Mouse (Mus musculus) hindbrain, embryonic 16.5 days (tissue): ENCODE measurements around the gene Ttc30a1. TPM values are rescaled to one million over a fixed set of nuclear protein-coding genes. Genes with fewer than 3 reads are reported as not detected.
A peak's percentile ranks its signal among the peaks of the same experiment; 100 is the strongest.

ENCODE experiments used
- ATAC-seq: fragments of 200-750 bp; cut with Nextera tagmentation; 2 replicates; pipeline ENCODE4 v1.8.0; 2017; ENCODE audit warnings: moderate TSS enrichment, moderate library complexity
- H3K27ac ChIP-seq: fragments of 300-500 bp; sonication (generic); 2 replicates; pipeline ENCODE4 v1.5.1; 2014; ENCODE audit warnings: low read depth, mild to moderate bottlenecking, control low read depth, low read length, moderate library complexity
- H3K27me3 ChIP-seq: fragments of 300-500 bp; sonication (generic); replicated peaks from 2 replicates; pipeline ENCODE4 v1.6.1; 2014; ENCODE audit warnings: low read length; ENCODE audit not compliant: control insufficient read depth, insufficient read depth
- H3K36me3 ChIP-seq: fragments of 300-500 bp; sonication (generic); 2 replicates; pipeline ENCODE4 v1.6.1; 2014; ENCODE audit warnings: mild to moderate bottlenecking, low read length, moderate library complexity, mixed read lengths; ENCODE audit not compliant: control insufficient read depth, insufficient read depth
- H3K4me1 ChIP-seq: fragments of 300-500 bp; sonication (generic); 2 replicates; pipeline ENCODE4 v1.6.1; 2014; ENCODE audit warnings: low read depth, low read length; ENCODE audit not compliant: control insufficient read depth, insufficient read depth
- H3K4me2 ChIP-seq: fragments of 300-500 bp; sonication (generic); 2 replicates; pipeline ENCODE4 v1.6.1; 2014; ENCODE audit warnings: mild to moderate bottlenecking, low read length, control low read depth, moderate library complexity
- H3K4me3 ChIP-seq: fragments of 300-500 bp; sonication (generic); 2 replicates; pipeline ENCODE4 v1.5.1; 2014; ENCODE audit warnings: mild to moderate bottlenecking, low read length, control low read depth, moderate library complexity
- H3K9ac ChIP-seq: fragments of 300-500 bp; sonication (generic); 2 replicates; pipeline ENCODE4 v1.6.1; 2014; ENCODE audit warnings: low read depth, mild to moderate bottlenecking, control low read depth, low read length, moderate library complexity
- H3K9me3 ChIP-seq: fragments of 300-500 bp; sonication (generic); 2 replicates; pipeline ENCODE4 v1.6.1; 2014; ENCODE audit warnings: mild to moderate bottlenecking, low read length, moderate library complexity; ENCODE audit not compliant: control insufficient read depth
- WGBS: fragments of 180-500 bp; shearing (Covaris S2); extraction: QIAGEN DNeasy Blood & Tissue Kit; methylation state at CpG from one replicate; pipeline ENCODE4 v1.1.7; 2014; 5-methylcytosine and 5-hydroxymethylcytosine counted together
- polyA plus RNA-seq: library from polyadenylated mRNA; unstranded; fragments of >200 nt; fragmentation: Nextera tagmentation; extraction: Ambion mirVana; gene quantifications from 2 replicates; pipeline ENCODE4 v1.2.1, GENCODE M21; 2015

Gene Ttc30a1
- polyA plus RNA-seq, 1 experiment from 2014 or later, result 8.9 TPM

DNA sequence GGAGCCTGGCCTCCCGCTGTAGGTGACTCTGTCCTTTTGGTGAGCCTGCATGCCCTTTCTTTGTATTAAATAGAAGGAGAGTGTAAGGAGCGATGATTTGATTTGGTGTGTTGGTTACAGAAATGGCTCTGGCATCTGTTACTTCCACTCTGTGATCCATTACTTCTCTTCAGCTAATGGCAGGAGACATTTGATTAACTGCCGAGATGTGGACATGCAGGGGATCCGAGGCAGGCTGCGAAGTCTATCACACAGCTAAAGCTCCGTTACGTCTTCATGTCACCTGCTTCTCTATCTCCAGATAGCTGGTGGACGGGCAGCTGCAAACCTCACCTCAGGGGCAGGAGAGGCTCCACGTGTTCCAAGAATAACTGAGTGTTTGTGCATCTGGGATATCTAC lies 7.6 kb downstream of the Ttc30a1 start:
- WGBS, result 64% methylated on average over 9 of the region's 9 CpGs
- Histone ChIP-seq H3K4me1 (no peaks in the 10 kb centered on the region), H3K27ac (no peak overlapping the region), H3K4me2 (no peak overlapping the region), H3K27me3 (no peaks in the 10 kb centered on the region), H3K36me3 (no peaks in the 10 kb centered on the region), H3K9ac (no peak overlapping the region), H3K4me3 (no peak overlapping the region), H3K9me3 (no peaks in the 10 kb centered on the region)
- no peak for ATAC-seq

DNA sequence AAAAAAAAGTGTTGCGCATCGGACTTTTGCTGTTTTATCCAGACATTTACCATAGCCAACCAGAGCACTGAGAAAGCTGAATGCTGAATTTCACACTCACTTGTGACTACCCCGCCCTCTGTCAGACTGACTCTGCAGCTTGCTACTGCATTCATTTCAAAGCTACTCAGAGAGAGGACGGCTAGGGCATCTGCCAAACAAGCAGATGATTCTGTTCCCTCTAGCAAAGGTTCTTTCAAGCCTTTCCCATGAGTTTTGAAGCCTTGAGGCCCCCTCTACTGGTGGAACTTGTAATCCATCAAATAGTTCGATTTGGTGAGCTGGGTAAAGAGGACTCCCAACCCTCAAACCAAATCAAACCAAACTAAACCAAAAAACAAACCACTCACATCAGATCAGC lies 16.8 kb downstream of the Ttc30a1 start:
- H3K27ac ChIP-seq, result peak overlapping the region; percentile 36
- no peaks in the 10 kb centered on the region for H3K9me3 ChIP-seq
- peaks cover 13% of the 10 kb centered on the region for H3K4me1 ChIP-seq
- H3K4me3 ChIP-seq, result peak overlapping the region; percentile 19
- H3K27me3 ChIP-seq, result no peaks in the 10 kb centered on the region
- H3K36me3 ChIP-seq, result no peaks in the 10 kb centered on the region
- 18% methylated on average over 5 of the region's 5 CpGs for WGBS
- H3K4me2 ChIP-seq, result peak overlapping the region; percentile 53
- ATAC-seq, result peak; percentile 71; the same call in 1 of the 2 replicates
- H3K9ac ChIP-seq, result no peak overlapping the region

GRCm38 (mm10) chr2:75964512-75964911 lies 17.3 kb downstream of the Ttc30a1 start:
- Histone ChIP-seq H3K9ac (peak overlapping the region; percentile 22; the same call in 1 of the 2 replicates), H3K9me3 (no peaks in the 10 kb centered on the region), H3K27ac (peak overlapping the region; percentile 36), H3K4me3 (peak overlapping the region; percentile 19), H3K4me1 (peaks cover 17% of the 10 kb centered on the region), H3K27me3 (no peaks in the 10 kb centered on the region), H3K4me2 (peak overlapping the region; percentile 53), H3K36me3 (no peaks in the 10 kb centered on the region)
- 14% methylated on average over 14 of the region's 14 CpGs for WGBS
- peak; percentile 48; the same call in 1 of the 2 replicates for ATAC-seq

GRCm38 (mm10) chr2:75964051-75964450 lies 17.7 kb downstream of the Ttc30a1 start:
- H3K27ac ChIP-seq, result no peak overlapping the region
- ATAC-seq, result no peak
- H3K27me3 ChIP-seq, result no peaks in the 10 kb centered on the region
- H3K4me1 ChIP-seq, result peaks cover 21% of the 10 kb centered on the region
- H3K9ac ChIP-seq, result no peak overlapping the region
- no peaks in the 10 kb centered on the region for H3K36me3 ChIP-seq
- H3K4me3 ChIP-seq, result no peak overlapping the region
- WGBS, result 68% methylated on average over 5 of the region's 5 CpGs
- peak overlapping the region; percentile 53 for H3K4me2 ChIP-seq
- H3K9me3 ChIP-seq, result no peaks in the 10 kb centered on the region

GRCm38 (mm10) chr2:75963211-75963840 lies 18.4 kb downstream of the Ttc30a1 start:
- ATAC-seq, result no peak

GRCm38 (mm10) chr2:75960366-75961330 lies 21.1 kb downstream of the Ttc30a1 start:
- Histone ChIP-seq H3K27ac (peak overlapping the region; percentile 57), H3K27me3 (no peaks in the 10 kb centered on the region), H3K9ac (no peak overlapping the region; the same call in 1 of the 2 replicates), H3K4me3 (no peak overlapping the region), H3K9me3 (no peaks in the 10 kb centered on the region), H3K36me3 (no peaks in the 10 kb centered on the region), H3K4me2 (peak overlapping the region; percentile 49), H3K4me1 (peaks cover 21% of the 10 kb centered on the region)
- WGBS, result 42% methylated on average over 15 of the region's 15 CpGs
- ATAC-seq, result 0 out of 2 replicates have a peak, but pooled peaks have one; percentile 7

More at GRCm38 (mm10) chr2:75963211-75963840, 18.4 kb downstream of the Ttc30a1 start:
- 64% methylated on average over 10 of the region's 10 CpGs for WGBS
- Histone ChIP-seq H3K9ac (no peak overlapping the region), H3K27me3 (no peaks in the 10 kb centered on the region), H3K4me2 (no peak overlapping the region), H3K36me3 (no peaks in the 10 kb centered on the region), H3K27ac (no peak overlapping the region; the same call in 1 of the 2 replicates), H3K9me3 (no peaks in the 10 kb centered on the region), H3K4me1 (peaks cover 21% of the 10 kb centered on the region), H3K4me3 (no peak overlapping the region)

GRCm38 (mm10) chr2:75959850-75960365 lies 21.9 kb downstream of the Ttc30a1 start:
- Histone ChIP-seq H3K4me1 (peaks cover 21% of the 10 kb centered on the region), H3K4me2 (peak overlapping the region; percentile 49), H3K36me3 (no peaks in the 10 kb centered on the region), H3K9me3 (no peaks in the 10 kb centered on the region), H3K27me3 (no peaks in the 10 kb centered on the region), H3K4me3 (no peak overlapping the region), H3K27ac (peak overlapping the region; percentile 57), H3K9ac (peak overlapping the region; percentile 32; the same call in 1 of the 2 replicates)
- ATAC-seq, result peak; percentile 86
- whole genome bisulfite sequencing, result 9% methylated on average over 15 of the region's 15 CpGs

GRCm38 (mm10) chr2:75959183-75959849 lies 22.5 kb downstream of the Ttc30a1 start:
- H3K9ac ChIP-seq, result no peak overlapping the region
- H3K9me3 ChIP-seq, result no peaks in the 10 kb centered on the region
- WGBS, result 28% methylated on average over 18 of the region's 18 CpGs

More at GRCm38 (mm10) chr2:75959183-75959849, 22.5 kb downstream of the Ttc30a1 start:
- H3K36me3 ChIP-seq, result no peaks in the 10 kb centered on the region
- H3K4me2 ChIP-seq, result peak overlapping the region; percentile 49
- H3K4me1 ChIP-seq, result peaks cover 17% of the 10 kb centered on the region
- H3K4me3 ChIP-seq, result no peak overlapping the region
- no peaks in the 10 kb centered on the region for H3K27me3 ChIP-seq
- peak; percentile 34; the same call in 1 of the 2 replicates for ATAC-seq
- H3K27ac ChIP-seq, result peak overlapping the region; percentile 57; the same call in 1 of the 2 replicates
